Mouse (Mus musculus): ENCODE data around the gene Nfkbib.

DNA sequence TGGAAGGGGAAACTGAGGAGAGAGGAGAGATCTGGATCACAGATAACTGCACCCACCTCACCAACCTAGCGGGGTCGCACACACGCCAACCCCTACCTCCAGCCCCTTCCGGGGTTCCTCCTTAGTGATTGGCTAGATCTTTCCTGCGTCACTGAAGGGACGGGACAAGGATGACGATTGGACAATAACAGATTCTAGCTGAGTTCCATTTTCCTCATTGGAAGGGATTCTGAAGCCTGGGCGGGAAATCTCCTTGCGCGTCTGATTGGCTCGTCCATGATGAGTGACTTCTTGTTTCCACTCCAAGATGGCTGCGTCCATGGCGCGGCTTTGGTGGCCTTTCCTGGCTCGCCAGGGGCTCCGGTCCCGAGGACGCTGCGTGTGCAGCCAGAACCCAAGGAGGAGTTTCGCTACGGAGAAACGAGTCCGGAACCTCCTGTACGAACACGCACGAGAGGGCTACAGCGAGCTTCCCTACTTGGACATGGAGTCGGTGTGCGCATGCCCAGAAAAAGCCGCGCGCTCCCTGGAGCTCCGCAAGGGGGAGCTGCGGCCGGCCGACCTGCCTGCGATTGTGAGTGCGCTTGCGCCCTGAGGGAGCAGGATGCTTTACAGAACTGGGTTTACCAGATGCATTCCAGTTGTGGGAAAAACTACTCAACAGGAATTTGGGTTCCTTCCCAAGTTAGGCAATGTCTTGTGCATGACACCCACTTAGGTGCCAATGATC is 25.4 kb downstream of the Nfkbib start, which contains the start of the genes Mrps12 and Sars2:
- TF ChIP-seq POLR2A (IDR thresholded peaks at IDR 0.05; ENCODE audit: low read depth, low read length) = peak; percentile 90
- no peak for TF ChIP-seq ZC3H11A (IDR thresholded peaks at IDR 0.05; ENCODE audit: low read depth, low read length)
- no peak for TF ChIP-seq UBTF (IDR thresholded peaks at IDR 0.05; ENCODE audit: low read depth, low read length)
- peak; percentile 21; the same call in 1 of the 2 replicates for TF ChIP-seq IRF4 (IDR thresholded peaks at IDR 0.05; ENCODE audit: low read depth, low read length)
- TF ChIP-seq HCFC1 (IDR thresholded peaks at IDR 0.05; ENCODE audit: low read depth, low read length) = peak; percentile 77
- TF ChIP-seq KAT2A (IDR thresholded peaks at IDR 0.05; ENCODE audit: insufficient replicate concordance, low read length) = no peak
